Mouse (Mus musculus): Measurements from ENCODE around the gene Mrfap1. TPM values are rescaled to one million over a fixed set of nuclear protein-coding genes. Genes with fewer than 3 reads are reported as not detected.
A peak's percentile ranks its signal among the peaks of the same experiment; 100 is the strongest.

Gene Mrfap1
- polyA plus RNA-seq, 1 experiment from 2014 or later = 639 TPM

DNA sequence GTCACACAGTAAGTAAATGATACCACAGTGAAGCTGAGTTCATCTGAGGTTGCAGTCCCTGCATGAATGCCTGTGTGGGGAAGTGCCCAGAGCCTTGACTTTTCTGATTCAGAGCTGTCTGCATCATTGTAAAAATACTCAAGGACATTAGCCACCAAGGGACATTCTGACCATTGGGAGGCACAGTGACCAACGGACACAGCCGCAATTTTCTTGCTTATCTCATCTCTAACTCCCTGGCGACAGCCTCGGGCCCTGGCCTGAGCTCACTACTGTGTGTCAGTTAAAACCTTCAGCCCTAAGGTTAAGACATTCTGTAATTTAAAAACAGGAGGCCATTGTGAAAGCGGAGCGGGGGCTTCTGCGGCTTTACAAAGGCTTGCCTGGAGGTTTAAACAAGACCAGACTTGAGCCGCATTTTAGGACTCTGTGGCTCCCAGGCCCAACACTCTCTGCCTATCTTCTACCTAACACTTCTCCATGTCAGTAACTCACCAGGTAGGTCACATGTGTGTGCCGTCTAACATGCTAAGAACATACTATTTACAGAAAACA is 20.5 kb downstream of the Mrfap1 start:
- Histone ChIP-seq H3K4me3 (ENCODE audit: low read length) (no peak overlapping the region), H3K36me3 (ENCODE audit: control insufficient read depth, insufficient read depth, low read length) (no peaks in the 10 kb centered on the region), H3K27ac (ENCODE audit: low read depth, low read length) (no peak overlapping the region), H3K4me1 (ENCODE audit: control insufficient read depth, insufficient read depth, low read length) (no peaks in the 10 kb centered on the region), H3K27me3 (ENCODE audit: control insufficient read depth, insufficient read depth, low read length) (no peaks in the 10 kb centered on the region), H3K9ac (ENCODE audit: low read depth, low read length) (no peak overlapping the region), H3K9me3 (ENCODE audit: control insufficient read depth, low read length) (0 out of 2 replicates have a peak, but pooled peaks cover 12% of the 10 kb centered on the region), H3K4me2 (replicated peaks; ENCODE audit: low read depth, low read length) (no peak overlapping the region)
- WGBS = 43% methylated on average over 9 of the region's 9 CpGs
- ATAC-seq (ENCODE audit: low FRiP score, low TSS enrichment) = no peak

- Histone ChIP-seq H3K27ac (ENCODE audit: low read depth, low read length) (no peak overlapping the region), H3K4me2 (replicated peaks; ENCODE audit: low read depth, low read length) (no peak overlapping the region), H3K27me3 (ENCODE audit: control insufficient read depth, insufficient read depth, low read length) (no peaks in the 10 kb centered on the region), H3K9me3 (ENCODE audit: control insufficient read depth, low read length) (0 out of 2 replicates have a peak, but pooled peaks cover 8% of the 10 kb centered on the region), H3K36me3 (ENCODE audit: control insufficient read depth, insufficient read depth, low read length) (no peaks in the 10 kb centered on the region), H3K9ac (ENCODE audit: low read depth, low read length) (no peak overlapping the region), H3K4me1 (ENCODE audit: control insufficient read depth, insufficient read depth, low read length) (no peaks in the 10 kb centered on the region), H3K4me3 (ENCODE audit: low read length) (no peak overlapping the region)
- 83% methylated on average over 2 of the region's 2 CpGs for WGBS
- no peak for ATAC-seq (ENCODE audit: low FRiP score, low TSS enrichment)
Measured at GRCm38 (mm10) chr5:36775317-36775716, 21.3 kb downstream of the Mrfap1 start.

DNA sequence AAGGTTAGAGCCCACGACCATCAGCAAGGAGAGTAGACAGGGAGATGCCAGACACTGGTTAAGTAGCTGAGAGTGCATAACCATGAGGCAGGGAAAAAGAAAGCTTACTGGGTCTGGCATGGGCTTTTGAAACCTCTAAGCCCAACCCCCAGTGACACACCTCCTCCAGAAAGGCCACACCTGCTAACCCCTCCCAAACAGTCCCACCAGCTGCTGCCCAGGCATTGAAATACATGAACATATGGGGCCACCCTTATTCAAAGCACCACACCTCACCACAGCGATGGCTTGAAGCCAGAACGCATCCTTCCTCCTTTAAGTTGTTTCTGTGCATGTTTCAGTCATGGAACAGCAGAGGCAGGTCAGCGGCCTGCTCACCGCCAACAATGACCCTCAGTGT is 24.0 kb downstream of the Mrfap1 start:
- no peak overlapping the region for H3K9ac ChIP-seq (ENCODE audit: low read depth, low read length)
- H3K27me3 ChIP-seq (ENCODE audit: control insufficient read depth, insufficient read depth, low read length) = no peaks in the 10 kb centered on the region
- 81% methylated on average over 5 of the region's 5 CpGs for WGBS
- H3K4me1 ChIP-seq (ENCODE audit: control insufficient read depth, insufficient read depth, low read length) = no peaks in the 10 kb centered on the region
- no peaks in the 10 kb centered on the region for H3K36me3 ChIP-seq (ENCODE audit: control insufficient read depth, insufficient read depth, low read length)
- no peaks in the 10 kb centered on the region for H3K9me3 ChIP-seq (ENCODE audit: control insufficient read depth, low read length)
- H3K27ac ChIP-seq (ENCODE audit: low read depth, low read length) = no peak overlapping the region
- ATAC-seq (ENCODE audit: low FRiP score, low TSS enrichment) = no peak
- H3K4me3 ChIP-seq (ENCODE audit: low read length) = no peak overlapping the region
- no peak overlapping the region for H3K4me2 ChIP-seq (replicated peaks; ENCODE audit: low read depth, low read length)

DNA sequence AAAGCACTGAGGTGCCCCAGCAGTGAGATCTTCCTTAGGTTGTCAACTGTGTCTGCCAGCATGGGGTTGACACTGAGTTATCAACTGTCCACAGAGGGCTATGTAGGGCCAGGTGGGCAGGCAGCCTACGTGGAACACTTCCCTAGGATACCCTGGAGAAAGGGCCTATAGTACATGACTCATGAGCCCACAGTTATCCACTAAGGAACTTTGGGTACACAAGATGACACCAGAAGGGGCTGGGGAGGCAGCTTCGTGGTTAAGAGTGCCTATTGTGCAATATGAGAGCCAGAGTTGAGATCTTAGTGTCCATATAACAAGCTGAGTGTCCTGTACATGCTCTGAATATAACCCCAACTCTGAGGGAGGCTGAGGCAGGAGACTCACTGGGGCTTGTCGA is 27.0 kb downstream of the Mrfap1 start:
- 70% methylated on average over 3 of the region's 3 CpGs for WGBS
- H3K9me3 ChIP-seq (ENCODE audit: control insufficient read depth, low read length) = no peaks in the 10 kb centered on the region
- no peaks in the 10 kb centered on the region for H3K27me3 ChIP-seq (ENCODE audit: control insufficient read depth, insufficient read depth, low read length)
- ATAC-seq (ENCODE audit: low FRiP score, low TSS enrichment) = no peak
- H3K4me3 ChIP-seq (ENCODE audit: low read length) = no peak overlapping the region
- no peak overlapping the region for H3K4me2 ChIP-seq (replicated peaks; ENCODE audit: low read depth, low read length)
- no peaks in the 10 kb centered on the region for H3K36me3 ChIP-seq (ENCODE audit: control insufficient read depth, insufficient read depth, low read length)
- H3K4me1 ChIP-seq (ENCODE audit: control insufficient read depth, insufficient read depth, low read length) = no peaks in the 10 kb centered on the region
- no peak overlapping the region for H3K27ac ChIP-seq (ENCODE audit: low read depth, low read length)
- no peak overlapping the region for H3K9ac ChIP-seq (ENCODE audit: low read depth, low read length)

- no peak overlapping the region for H3K27ac ChIP-seq (ENCODE audit: low read depth, low read length)
- H3K9me3 ChIP-seq (ENCODE audit: control insufficient read depth, low read length) = no peaks in the 10 kb centered on the region
- no peaks in the 10 kb centered on the region for H3K27me3 ChIP-seq (ENCODE audit: control insufficient read depth, insufficient read depth, low read length)
- no peak overlapping the region for H3K9ac ChIP-seq (ENCODE audit: low read depth, low read length)
- peak; percentile 38; the same call in 1 of the 2 replicates for ATAC-seq (ENCODE audit: low FRiP score, low TSS enrichment)
- H3K4me3 ChIP-seq (ENCODE audit: low read length) = no peak overlapping the region
- H3K4me1 ChIP-seq (ENCODE audit: control insufficient read depth, insufficient read depth, low read length) = peaks cover 4% of the 10 kb centered on the region; the same call in 1 of the 2 replicates
- 41% methylated on average over 10 of the region's 10 CpGs for WGBS
- H3K36me3 ChIP-seq (ENCODE audit: control insufficient read depth, insufficient read depth, low read length) = no peaks in the 10 kb centered on the region
- H3K4me2 ChIP-seq (replicated peaks; ENCODE audit: low read depth, low read length) = no peak overlapping the region
Measured at GRCm38 (mm10) chr5:36766958-36767703, 29.4 kb downstream of the Mrfap1 start.

DNA sequence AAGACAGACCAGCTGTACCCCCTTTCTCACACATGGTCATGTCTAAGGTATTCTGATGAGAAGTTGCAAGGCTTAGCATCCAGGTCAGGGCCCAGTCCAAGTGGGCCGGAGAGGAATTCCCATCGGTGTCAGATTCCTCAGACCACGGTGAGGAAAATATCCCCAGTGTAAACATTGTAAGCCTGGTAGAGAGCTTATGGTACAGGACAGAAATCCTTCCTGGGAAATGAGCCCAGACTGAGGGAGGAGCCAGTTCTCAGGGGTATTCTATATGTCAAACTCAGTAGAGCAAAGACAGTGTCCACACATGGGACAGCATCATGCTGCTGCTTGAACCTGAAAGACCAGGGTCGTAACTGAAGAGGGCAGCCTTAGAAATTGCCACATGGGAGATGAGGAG is 36.7 kb downstream of the Mrfap1 start:
- Histone ChIP-seq H3K4me1 (ENCODE audit: control insufficient read depth, insufficient read depth, low read length) (peaks cover 4% of the 10 kb centered on the region; the same call in 1 of the 2 replicates), H3K9ac (ENCODE audit: low read depth, low read length) (no peak overlapping the region), H3K36me3 (ENCODE audit: control insufficient read depth, insufficient read depth, low read length) (no peaks in the 10 kb centered on the region), H3K4me3 (ENCODE audit: low read length) (no peak overlapping the region), H3K4me2 (replicated peaks; ENCODE audit: low read depth, low read length) (no peak overlapping the region), H3K9me3 (ENCODE audit: control insufficient read depth, low read length) (no peaks in the 10 kb centered on the region), H3K27me3 (ENCODE audit: control insufficient read depth, insufficient read depth, low read length) (no peaks in the 10 kb centered on the region), H3K27ac (ENCODE audit: low read depth, low read length) (no peak overlapping the region)
- ATAC-seq (ENCODE audit: low FRiP score, low TSS enrichment) = peak; percentile 54
- WGBS = 21% methylated on average over 4 of the region's 4 CpGs

DNA sequence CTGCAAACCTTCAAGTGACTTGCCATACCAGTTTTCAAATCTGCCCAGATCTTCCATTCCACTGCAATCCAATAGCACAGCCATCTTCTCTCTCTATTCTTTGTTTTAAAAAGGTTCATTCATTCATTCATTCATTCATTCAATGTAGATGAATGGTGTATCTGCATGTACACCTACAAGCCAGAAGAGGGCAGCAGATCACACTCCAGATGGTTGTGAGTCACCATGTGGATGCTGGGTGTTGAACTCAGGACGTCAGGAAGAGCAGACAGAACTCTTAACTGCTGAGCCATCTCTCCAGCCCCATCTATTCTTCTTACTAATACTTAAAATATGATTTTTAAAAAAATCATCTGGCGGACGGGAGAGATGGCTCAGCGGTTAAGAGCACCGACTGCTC is 39.5 kb downstream of the Mrfap1 start:
- no peaks in the 10 kb centered on the region for H3K4me1 ChIP-seq (ENCODE audit: control insufficient read depth, insufficient read depth, low read length)
- H3K27ac ChIP-seq (ENCODE audit: low read depth, low read length) = no peak overlapping the region
- H3K27me3 ChIP-seq (ENCODE audit: control insufficient read depth, insufficient read depth, low read length) = no peaks in the 10 kb centered on the region
- no peak overlapping the region for H3K4me3 ChIP-seq (ENCODE audit: low read length)
- WGBS = 71% methylated on average over 5 of the region's 5 CpGs
- no peak for ATAC-seq (ENCODE audit: low FRiP score, low TSS enrichment)
- H3K9me3 ChIP-seq (ENCODE audit: control insufficient read depth, low read length) = no peaks in the 10 kb centered on the region
- H3K4me2 ChIP-seq (replicated peaks; ENCODE audit: low read depth, low read length) = no peak overlapping the region
- no peaks in the 10 kb centered on the region for H3K36me3 ChIP-seq (ENCODE audit: control insufficient read depth, insufficient read depth, low read length)
- no peak overlapping the region for H3K9ac ChIP-seq (ENCODE audit: low read depth, low read length)

- no peaks in the 10 kb centered on the region for H3K36me3 ChIP-seq (ENCODE audit: control insufficient read depth, insufficient read depth, low read length)
- 0 out of 2 replicates have a peak, but pooled peaks cover 8% of the 10 kb centered on the region for H3K4me1 ChIP-seq (ENCODE audit: control insufficient read depth, insufficient read depth, low read length)
- H3K27me3 ChIP-seq (ENCODE audit: control insufficient read depth, insufficient read depth, low read length) = no peaks in the 10 kb centered on the region
- no peak overlapping the region for H3K9ac ChIP-seq (ENCODE audit: low read depth, low read length)
- WGBS = 76% methylated on average over 9 of the region's 9 CpGs
- H3K27ac ChIP-seq (ENCODE audit: low read depth, low read length) = no peak overlapping the region
- ATAC-seq (ENCODE audit: low FRiP score, low TSS enrichment) = no peak
- H3K4me3 ChIP-seq (ENCODE audit: low read length) = no peak overlapping the region
- H3K9me3 ChIP-seq (ENCODE audit: control insufficient read depth, low read length) = no peaks in the 10 kb centered on the region
- no peak overlapping the region for H3K4me2 ChIP-seq (replicated peaks; ENCODE audit: low read depth, low read length)
Measured at GRCm38 (mm10) chr5:36750119-36751078, 46.2 kb downstream of the Mrfap1 start.
